Mouse (Mus musculus) embryonic fibroblast, embryonic 13.5 days (primary cell): ENCODE measurements at regions not wholly inside any gene's neighbourhood (a gene's known extent, or its start where the extent isn't known, plus 50 kb on each side); places are given as distances from the start of the nearest gene placed in this dataset.

Source experiments
- CTCF ChIP-seq: IDR thresholded peaks from 2 replicates; pipeline ENCODE4 v1.5.1; 2011; ENCODE audit warnings: mild to moderate bottlenecking, control low read depth, low read length, moderate library complexity, borderline replicate concordance; ENCODE audit not compliant: insufficient read depth
- POLR2A ChIP-seq: IDR thresholded peaks from 2 replicates; pipeline ENCODE4 v1.6.1; 2011; ENCODE audit warnings: low read depth, mild to moderate bottlenecking, control low read depth, low read length, moderate library complexity

DNA sequence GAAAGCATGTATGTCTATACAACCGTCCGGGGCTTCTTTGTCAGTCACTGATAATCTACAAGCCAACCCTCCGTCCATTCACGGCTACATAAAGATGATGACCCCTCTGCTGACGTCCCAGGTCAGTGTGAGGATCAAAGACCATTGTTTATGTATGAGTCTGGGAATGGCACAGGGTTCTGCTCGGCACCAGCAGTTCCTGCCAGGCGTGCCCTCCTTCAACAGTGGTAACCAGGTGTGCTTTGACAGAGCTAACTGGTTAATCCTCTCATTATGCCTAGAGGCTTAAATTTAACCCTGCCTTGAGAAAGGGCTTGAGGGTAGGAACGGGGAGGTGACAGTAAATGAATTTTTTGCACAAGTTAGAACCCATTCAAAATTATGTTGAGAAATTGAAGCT lies 58.2 kb upstream of the Ttc29 start:
- no peak for TF ChIP-seq CTCF
- no peak for TF ChIP-seq POLR2A
